Comparison of ENCODE assay signal across 20 mouse cellular contexts in genomic region chr10:21400031-21400430, GRCm38 (mm10). TPM values are rescaled to one million over a fixed set of nuclear protein-coding genes. Genes with fewer than 3 reads are reported as not detected.
A peak's percentile ranks its signal among the peaks of the same experiment; 100 is the strongest.
DNase-seq lines count a peak whose midpoint lies in the region; ATAC-seq and TF ChIP-seq lines count a peak whose summit lies in the region.
"Had no signal": no experiment of that assay in that cellular context is flagged by ENCODE, and none has a peak within 500 bp of the region (broad histone marks: within the 10 kb centered on the region; RNA-seq: fewer than 3 reads in every experiment).

No protein-coding gene starts in this region.

- 7% methylated on average over 7 of the region's 7 CpGs for WGBS in heart, adult 2 months
- WGBS in liver, embryonic 13.5 days (ENCODE audit: insufficient replicate concordance), result 16% methylated on average over 7 of the region's 7 CpGs
- 21% methylated on average over 7 of the region's 7 CpGs for WGBS in liver, embryonic 12.5 days (ENCODE audit: insufficient replicate concordance)
- 2% methylated on average over 7 of the region's 7 CpGs for WGBS in heart, embryonic 14.5 days
- WGBS in forebrain, postnatal 0 days, result 70% methylated on average over 7 of the region's 7 CpGs

- H3K79me2 ChIP-seq in heart, adult 2 months (replicated peaks; ENCODE audit: control insufficient read depth, insufficient read depth, low read length), result no peaks in the 10 kb centered on the region

- no peaks in the 10 kb centered on the region for H3K27me3 ChIP-seq in heart, adult 2 months (ENCODE audit: control insufficient read depth, insufficient read depth, low read length)
- no peaks in the 10 kb centered on the region for H3K27me3 ChIP-seq in liver, embryonic 13.5 days
- 0 out of 2 replicates have a peak, but pooled peaks cover 6% of the 10 kb centered on the region for H3K27me3 ChIP-seq in liver, embryonic 12.5 days (replicated peaks)
- H3K27me3 ChIP-seq in heart, embryonic 14.5 days (ENCODE audit: control insufficient read depth, insufficient read depth, low read length), result no peaks in the 10 kb centered on the region
- no peaks in the 10 kb centered on the region for H3K27me3 ChIP-seq in forebrain, postnatal 0 days (ENCODE audit: insufficient read depth, low read length)
- H3K27me3 ChIP-seq: embryonic facial prominence, embryonic 15.5 days; neural tube, embryonic 12.5 days had no signal

- ATAC-seq in liver, embryonic 13.5 days (ENCODE audit: low read depth), result peak; percentile 43; the same call in 1 of the 2 replicates
- no peak for ATAC-seq in liver, embryonic 12.5 days
- ATAC-seq in heart, embryonic 14.5 days (ENCODE audit: insufficient number of reproducible peaks, insufficient read depth, low FRiP score, low read depth), result peak; percentile 74
- peak; percentile 50; the same call in 1 of the 2 replicates for ATAC-seq in megakaryocyte-erythroid progenitor cell, adult 5-6 weeks (replicated peaks; ENCODE audit: low FRiP score, low TSS enrichment, poor library complexity, severe bottlenecking)
- ATAC-seq in forebrain, postnatal 0 days, result no peak
- ATAC-seq: forebrain, embryonic 14.5 days; inflammation-experienced regulatory T-cells, adult 6 months had no signal

- H3K27ac ChIP-seq in heart, adult 2 months, result no peak overlapping the region
- no peak overlapping the region for H3K27ac ChIP-seq in liver, embryonic 13.5 days
- H3K27ac ChIP-seq in liver, embryonic 12.5 days, result no peak overlapping the region
- peak overlapping the region; percentile 84 to 91 for H3K27ac ChIP-seq in heart, embryonic 14.5 days (replicated peaks in 1 of 2; ENCODE audit: control insufficient read depth in 1 of 2, insufficient read depth in 1 of 2, low read depth in 2 of 2, low read length in 2 of 2)
- no peak overlapping the region for H3K27ac ChIP-seq in forebrain, postnatal 0 days (ENCODE audit: low read depth, low read length)
- H3K27ac ChIP-seq: embryonic facial prominence, embryonic 15.5 days; layer of hippocampus, adult 2 months; limb, embryonic 10.5 days; neural tube, embryonic 12.5 days had no signal

- no peak for TF ChIP-seq POLR2A in heart, adult 2 months (IDR thresholded peaks at IDR 0.05; ENCODE audit: insufficient read depth, low read depth, low read length)

- H3K9me3 ChIP-seq in liver, embryonic 13.5 days (replicated peaks), result no peaks in the 10 kb centered on the region
- H3K9me3 ChIP-seq in liver, embryonic 12.5 days (replicated peaks), result no peaks in the 10 kb centered on the region
- no peaks in the 10 kb centered on the region for H3K9me3 ChIP-seq in heart, embryonic 14.5 days (ENCODE audit: control insufficient read depth, low read length)
- no peaks in the 10 kb centered on the region for H3K9me3 ChIP-seq in forebrain, postnatal 0 days (ENCODE audit: low read length)
- H3K9me3 ChIP-seq: embryonic facial prominence, embryonic 15.5 days; limb, embryonic 10.5 days; neural tube, embryonic 12.5 days had no signal

- H3K36me3 ChIP-seq in heart, adult 2 months (ENCODE audit: control insufficient read depth, insufficient read depth, low read length), result no peaks in the 10 kb centered on the region; the same call in 1 of the 2 replicates
- no peaks in the 10 kb centered on the region for H3K36me3 ChIP-seq in liver, embryonic 13.5 days
- H3K36me3 ChIP-seq in liver, embryonic 12.5 days, result no peaks in the 10 kb centered on the region
- no peaks in the 10 kb centered on the region for H3K36me3 ChIP-seq in heart, embryonic 14.5 days (ENCODE audit: control insufficient read depth, insufficient read depth, low read length)
- no peaks in the 10 kb centered on the region for H3K36me3 ChIP-seq in forebrain, postnatal 0 days (ENCODE audit: insufficient read depth)
- H3K36me3 ChIP-seq: embryonic facial prominence, embryonic 15.5 days; limb, embryonic 10.5 days; neural tube, embryonic 12.5 days had no signal

- intact Hi-C loops in heart, adult 2 months (cut with DNase I), result no loop called here

- H3K4me2 ChIP-seq in liver, embryonic 13.5 days, result no peak overlapping the region
- no peak overlapping the region for H3K4me2 ChIP-seq in liver, embryonic 12.5 days
- peak overlapping the region; percentile 56 for H3K4me2 ChIP-seq in heart, embryonic 14.5 days (ENCODE audit: low read length)
- H3K4me2 ChIP-seq in forebrain, postnatal 0 days (ENCODE audit: low read depth), result no peak overlapping the region
- H3K4me2 ChIP-seq: embryonic facial prominence, embryonic 15.5 days; lung, embryonic 14.5 days; neural tube, embryonic 12.5 days had no signal

- TF ChIP-seq EP300 in heart, adult 2 months (IDR thresholded peaks at IDR 0.05; ENCODE audit: insufficient read depth, low read depth, low read length), result no peak

- H3K9ac ChIP-seq in heart, adult 2 months (ENCODE audit: low read depth, low read length), result no peak overlapping the region
- no peak overlapping the region for H3K9ac ChIP-seq in liver, embryonic 13.5 days
- no peak overlapping the region for H3K9ac ChIP-seq in liver, embryonic 12.5 days
- peak overlapping the region; percentile 38; the same call in 1 of the 2 replicates for H3K9ac ChIP-seq in heart, embryonic 14.5 days (ENCODE audit: low read length)
- no peak overlapping the region for H3K9ac ChIP-seq in forebrain, postnatal 0 days
- H3K9ac ChIP-seq: embryonic facial prominence, embryonic 15.5 days; lung, embryonic 14.5 days; neural tube, embryonic 12.5 days had no signal

- H3K4me1 ChIP-seq in heart, adult 2 months (ENCODE audit: control insufficient read depth, insufficient read depth, low read length), result peaks cover 5% of the 10 kb centered on the region
- 0 out of 2 replicates have a peak, but pooled peaks cover 3% of the 10 kb centered on the region for H3K4me1 ChIP-seq in liver, embryonic 13.5 days (replicated peaks)
- H3K4me1 ChIP-seq in liver, embryonic 12.5 days, result peaks cover 9% of the 10 kb centered on the region; the same call in 1 of the 2 replicates
- H3K4me1 ChIP-seq in heart, embryonic 14.5 days (ENCODE audit: control insufficient read depth in 2 of 2, insufficient read depth in 2 of 2, low read length in 2 of 2), result peaks cover 20 to 35% of the 10 kb centered on the region in 2 experiments
- H3K4me1 ChIP-seq in forebrain, postnatal 0 days (ENCODE audit: insufficient read depth), result no peaks in the 10 kb centered on the region
- H3K4me1 ChIP-seq: embryonic facial prominence, embryonic 15.5 days; limb, embryonic 10.5 days; neural tube, embryonic 12.5 days had no signal

- no peak for TF ChIP-seq CTCF in heart, adult 2 months (IDR thresholded peaks at IDR 0.05)
- TF ChIP-seq CTCF in forebrain, postnatal 0 days (IDR thresholded peaks at IDR 0.05; ENCODE audit: low read depth), result no peak

- no peak overlapping the region for H3K4me3 ChIP-seq in heart, adult 2 months
- no peak overlapping the region for H3K4me3 ChIP-seq in liver, embryonic 13.5 days (replicated peaks)
- no peak overlapping the region for H3K4me3 ChIP-seq in liver, embryonic 12.5 days
- no peak overlapping the region for H3K4me3 ChIP-seq in heart, embryonic 14.5 days (ENCODE audit: control insufficient read depth in 1 of 2, insufficient read depth in 1 of 2, low read depth in 1 of 2, low read length in 2 of 2)
- no peak overlapping the region for H3K4me3 ChIP-seq in forebrain, postnatal 0 days (ENCODE audit: low read depth, low read length)
- H3K4me3 ChIP-seq: embryonic facial prominence, embryonic 15.5 days; layer of hippocampus, adult 2 months; limb, embryonic 10.5 days; neural tube, embryonic 12.5 days had no signal

- peak; percentile 87 for DNase-seq in heart, adult 11 months
- DNase-seq in heart, adult 2 months, result no peak
- no peak for DNase-seq in liver, embryonic 13.5 days
- DNase-seq in gastrocnemius, postnatal 4 days (ENCODE audit: low spot score in 2 of 2), result no peak
- DNase-seq in forebrain, postnatal 0 days, result no peak
- DNase-seq: cerebellum, adult 8-10 months; lung, embryonic 14.5 days; right cerebral cortex, postnatal 25 days; thymus, postnatal 25 days had no signal

RNA-seq across cellular contexts. Expression of gene Aldh8a1, which starts 22.9 kb away (rescaled TPM):
- total RNA-seq in heart, adult 2 months (2021), result not detected
- polyA plus RNA-seq in heart, adult 2 months (2012; rRNA removed), result 0.29 TPM in 1 of 2 replicates, not detected in the other
- polyA plus RNA-seq in liver, embryonic 13.5 days (2015; fragmentation: Nextera tagmentation; extraction: Ambion mirVana), result 10.8 and 14.6 TPM in 2 replicates
- 5.1 and 5.6 TPM in 2 replicates for polyA plus RNA-seq in liver, embryonic 12.5 days (2016; fragmentation: Nextera tagmentation; extraction: Ambion mirVana)
- not detected in 2 replicates for polyA plus RNA-seq in heart, embryonic 14.5 days (2014; fragmentation: Nextera tagmentation; extraction: Ambion mirVana)
- total RNA-seq in megakaryocyte-erythroid progenitor cell, adult 5-6 weeks (2014; fragmentation: Nextera tagmentation), result not detected in 2 replicates
- total RNA-seq in megakaryocyte-erythroid progenitor cell, adult 5-6 weeks (2017), result not detected in 2 replicates
- under 1 TPM; 0.15 to 0.26 TPM for total RNA-seq in gastrocnemius, postnatal 4 days (2021)
- total RNA-seq in forebrain, postnatal 0 days (2014; rRNA removed), result 0.10 TPM in 1 of 2 replicates, not detected in the other
- not detected in 2 replicates for polyA plus RNA-seq in forebrain, postnatal 0 days (2015; fragmentation: Nextera tagmentation; extraction: Ambion mirVana)
- total RNA-seq: granulocyte monocyte progenitor cell, adult 5-6 weeks had no signal
- polyA plus RNA-seq: embryonic facial prominence, embryonic 15.5 days; forebrain, embryonic 14.5 days; inflammation-experienced regulatory T-cells, adult 6 months; lung, embryonic 14.5 days; midbrain, postnatal 0 days had no signal

Comparison
In these comparisons a context has a peak if more than half of its experiments do, and no peak if none do; other contexts are left out.
1. H3K27ac ChIP-seq: peak in heart, embryonic 14.5 days (2 of 2); none in heart, adult 2 months (single experiment), liver, embryonic 13.5 days (single experiment), liver, embryonic 12.5 days (single experiment) and forebrain, postnatal 0 days (single experiment).
2. ATAC-seq: peak in liver, embryonic 13.5 days (single experiment), heart, embryonic 14.5 days (single experiment) and megakaryocyte-erythroid progenitor cell, adult 5-6 weeks (single experiment); none in liver, embryonic 12.5 days (single experiment) and forebrain, postnatal 0 days (single experiment).